Mouse (Mus musculus) right cerebral cortex, postnatal 10 days (tissue): ENCODE measurements around the gene Gm5737.

Experiments
- DNase-seq, 2 experiments: peaks; one replicate each; pipeline ENCODE4 v3.0.0; 2021; ENCODE audit warnings: low spot score in 2 of 2

The Gm5737 gene

GRCm38 (mm10) chr7:120843037-120843621, 31.0 kb downstream of the Gm5737 start:
- DNase-seq = peak; percentile 94 to 95

GRCm38 (mm10) chr7:120843852-120844435, 31.8 kb downstream of the Gm5737 start:
- DNase-seq = no peak

GRCm38 (mm10) chr7:120844689-120845088, 32.5 kb downstream of the Gm5737 start:
- DNase-seq = no peak

GRCm38 (mm10) chr7:120848831-120849512, 36.8 kb downstream of the Gm5737 start:
- DNase-seq = no peak

GRCm38 (mm10) chr7:120850165-120850564, 38.0 kb downstream of the Gm5737 start:
- no peak for DNase-seq

GRCm38 (mm10) chr7:120859854-120860253, 47.7 kb downstream of the Gm5737 start:
- no peak for DNase-seq

DNA sequence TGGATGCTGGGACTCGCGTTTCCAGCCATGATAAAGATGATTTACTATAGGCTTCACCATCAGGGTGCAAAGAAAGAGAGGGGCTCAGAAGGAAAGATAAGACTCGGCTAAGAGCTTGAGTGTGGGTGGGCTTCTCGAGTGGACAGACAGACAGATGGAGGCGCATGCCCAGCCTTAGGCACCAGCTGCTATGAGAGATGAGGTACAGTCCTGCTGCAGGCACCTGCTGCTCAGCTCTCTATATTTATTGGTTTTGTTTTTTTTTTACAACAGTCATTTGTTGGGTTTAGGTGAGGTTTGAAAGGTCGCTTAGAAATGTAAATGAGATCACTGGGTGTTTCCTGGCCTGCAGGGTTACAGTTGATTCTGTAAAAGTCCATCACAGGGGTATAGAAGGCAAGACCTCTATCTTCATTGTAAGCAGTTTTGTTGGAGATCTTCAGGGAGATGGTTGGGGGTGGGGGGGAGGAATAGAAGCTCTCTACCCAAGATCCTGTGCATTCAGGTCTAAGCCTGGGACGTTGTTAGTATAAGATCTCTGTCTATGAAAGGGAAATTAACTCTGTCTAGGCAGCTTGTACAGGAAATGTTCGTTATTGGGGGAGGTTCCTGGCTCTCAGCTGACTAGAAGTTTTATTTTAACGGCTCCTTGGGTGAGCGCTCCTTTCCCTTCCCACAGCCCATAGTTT, 48.8 kb downstream of the Gm5737 start:
- no peak for DNase-seq

GRCm38 (mm10) chr7:120861488-120862047, 49.4 kb downstream of the Gm5737 start:
- DNase-seq = no peak

- DNase-seq = no peak
Observed at GRCm38 (mm10) chr7:120862196-120862595, 50.0 kb downstream of the Gm5737 start.

GRCm38 (mm10) chr7:120862626-120863025, 50.5 kb downstream of the Gm5737 start:
- DNase-seq = no peak

DNA sequence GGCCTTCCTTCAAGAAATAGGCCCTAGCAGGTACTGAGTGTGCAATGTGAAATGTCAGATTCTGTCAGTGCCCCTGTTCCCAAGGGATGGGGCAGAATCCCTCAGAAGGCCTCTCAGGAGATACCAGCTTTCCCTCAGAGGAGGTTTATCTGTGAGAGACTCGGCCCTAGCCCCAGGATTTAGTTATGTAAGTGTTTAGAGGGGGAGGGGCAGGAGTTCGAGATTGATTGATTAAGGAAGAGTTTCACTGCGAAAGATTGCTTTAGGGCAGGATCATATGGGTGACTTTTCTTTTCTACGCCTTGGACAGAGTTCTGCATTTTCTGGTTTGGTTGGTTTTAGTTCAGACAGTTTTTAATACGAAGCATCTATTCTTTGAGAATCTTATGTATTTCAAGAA, 51.3 kb downstream of the Gm5737 start:
- DNase-seq = no peak

DNA sequence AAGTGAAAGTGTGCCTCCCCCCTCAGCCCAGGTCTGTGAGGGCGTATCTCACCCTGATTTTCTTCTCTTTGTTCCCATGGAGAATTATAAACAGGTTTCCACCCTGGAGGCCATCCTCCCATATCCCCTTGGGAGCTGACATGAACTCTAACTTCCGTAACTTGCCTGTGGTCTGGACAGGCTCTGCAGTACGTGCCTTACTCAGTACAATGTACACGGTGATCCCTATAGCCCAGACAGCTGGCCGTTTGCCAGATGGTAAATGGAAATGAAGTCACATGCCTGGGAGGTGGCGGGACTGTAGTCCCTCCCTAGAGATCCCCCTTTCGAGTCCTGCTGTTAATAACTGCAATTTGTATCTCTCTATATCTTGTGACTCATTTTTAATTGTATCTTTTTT, 52.9 kb downstream of the Gm5737 start:
- peak in 1 of 2 experiments; percentile 50 for DNase-seq

DNA sequence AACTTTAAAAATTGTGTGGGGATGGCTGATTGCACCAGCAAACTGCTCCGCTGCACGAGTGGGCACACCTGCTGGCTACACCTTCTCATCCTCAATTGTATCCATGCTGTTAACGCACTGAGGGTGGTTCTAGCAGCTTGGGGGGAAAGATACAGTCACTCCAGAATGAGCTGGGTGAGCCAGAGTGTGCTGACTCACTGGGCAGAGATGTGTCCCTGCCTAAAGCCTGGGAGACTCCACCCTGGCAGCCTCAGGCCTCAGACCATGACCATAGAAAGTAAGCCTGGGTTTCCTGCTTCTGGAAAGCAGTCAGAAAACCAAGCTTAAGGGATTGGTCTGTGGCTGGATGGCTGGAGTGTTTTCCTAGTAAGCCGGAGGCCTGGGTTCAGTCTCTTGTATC, 53.7 kb downstream of the Gm5737 start:
- no peak for DNase-seq

DNA sequence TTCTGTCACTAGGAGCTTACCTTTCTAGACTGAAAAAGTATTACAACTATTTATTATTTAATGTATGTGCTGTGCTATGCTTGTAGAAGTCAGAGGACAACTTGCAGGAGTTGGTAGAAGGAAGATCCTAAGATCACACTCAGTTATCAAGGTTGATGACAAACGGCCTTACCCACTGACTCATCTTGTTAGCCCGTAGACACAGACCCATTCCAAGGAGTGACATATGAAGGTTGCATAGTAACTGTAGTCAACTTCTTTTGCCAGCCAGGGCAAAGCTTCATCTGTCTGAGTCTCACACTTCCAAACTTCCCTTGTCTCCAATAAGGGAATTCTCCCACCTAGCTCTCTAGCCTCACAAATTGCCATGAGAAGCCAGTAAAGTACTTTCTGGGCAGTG, 54.5 kb downstream of the Gm5737 start:
- DNase-seq = no peak

DNA sequence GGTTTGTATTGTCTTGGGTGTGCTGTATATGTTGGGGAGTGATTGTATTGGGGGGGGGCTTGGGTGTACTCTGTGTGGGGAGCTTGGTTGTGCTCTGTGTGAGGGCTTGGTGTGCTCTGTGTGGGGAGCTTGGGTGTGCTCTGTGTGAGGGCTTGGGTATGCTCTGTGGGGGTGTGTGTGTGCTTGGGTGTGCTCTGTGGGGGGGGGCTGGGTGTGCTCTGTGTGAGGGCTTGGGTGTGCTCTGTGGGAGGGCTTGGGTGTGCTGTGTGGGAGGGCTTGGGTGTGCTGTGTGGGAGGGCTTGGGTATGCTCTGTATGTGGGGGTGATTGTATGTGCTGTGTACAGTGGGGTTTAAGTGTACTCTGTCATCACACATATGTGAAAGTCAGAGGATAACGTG, 55.6 kb downstream of the Gm5737 start:
- no peak for DNase-seq

DNA sequence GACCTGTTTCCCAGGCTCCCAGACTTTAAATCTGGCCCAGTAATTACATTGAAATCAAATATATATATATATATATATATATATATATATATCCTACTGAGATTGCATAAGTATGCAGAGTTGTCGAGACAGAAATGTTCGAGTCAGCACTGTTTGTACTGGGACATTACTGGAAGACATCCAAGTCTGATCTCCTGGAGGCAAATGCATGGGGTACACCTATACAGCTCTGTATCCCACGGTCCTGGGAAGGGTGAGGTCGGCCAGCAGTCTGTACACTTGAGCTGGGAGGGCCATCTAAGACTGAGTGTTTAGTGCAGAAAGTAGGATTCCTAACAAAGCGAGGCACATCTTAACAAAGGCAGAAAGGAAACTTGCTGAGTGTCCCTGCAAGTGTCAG, 57.7 kb downstream of the Gm5737 start:
- no peak for DNase-seq

- no peak for DNase-seq
Observed at GRCm38 (mm10) chr7:120870431-120871008, 58.4 kb downstream of the Gm5737 start.

DNA sequence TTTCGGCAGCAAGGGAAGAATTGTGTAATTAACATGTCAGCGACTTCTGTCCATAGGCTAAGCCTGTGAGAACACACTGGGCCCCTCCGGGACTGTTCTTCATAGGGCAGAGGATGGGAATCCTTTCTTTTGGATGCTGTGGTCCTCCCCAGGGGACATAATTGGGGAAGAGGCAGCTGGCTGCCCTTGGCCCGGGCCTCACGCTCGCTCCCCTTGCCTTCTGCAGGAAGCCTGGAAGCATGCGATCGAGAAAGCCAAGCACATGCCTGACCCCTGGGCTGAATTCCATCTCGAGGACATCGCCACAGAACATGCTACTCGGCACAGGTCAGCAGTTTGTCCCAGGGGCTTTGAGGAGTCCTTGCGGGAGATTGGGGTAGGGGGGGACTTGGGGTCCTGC, 60.9 kb downstream of the Gm5737 start:
- DNase-seq = no peak

DNA sequence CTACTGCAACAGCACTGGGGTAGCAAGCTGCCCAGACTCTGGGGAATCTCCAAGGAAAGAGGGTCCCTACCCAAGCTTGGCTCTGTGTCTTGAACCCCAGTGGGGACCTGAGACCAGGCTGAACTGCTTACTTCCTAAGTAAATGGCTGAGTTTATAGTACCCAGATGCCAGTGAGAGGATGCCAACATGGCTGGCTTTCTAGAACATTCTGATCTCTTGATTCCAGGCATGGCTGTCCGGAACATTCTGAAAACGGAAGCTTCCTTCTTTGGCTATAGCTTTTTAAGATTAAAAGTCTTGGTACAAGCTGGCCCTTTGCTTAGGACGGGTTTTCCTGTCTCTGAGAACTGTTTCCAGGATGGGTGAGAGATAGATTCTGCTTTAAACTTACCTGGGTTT, 61.9 kb downstream of the Gm5737 start:
- DNase-seq = no peak

GRCm38 (mm10) chr7:120874764-120875539, 62.8 kb downstream of the Gm5737 start:
- no peak for DNase-seq
